Mouse (Mus musculus) lung, postnatal 14 days (tissue): ENCODE measurements around the gene Mtmr3.
A peak's percentile ranks its signal among the peaks of the same experiment; 100 is the strongest.

ENCODE experiments used
- DNase-seq: peaks from one replicate; pipeline ENCODE4 v3.0.0; 2021

The Mtmr3 gene

DNA sequence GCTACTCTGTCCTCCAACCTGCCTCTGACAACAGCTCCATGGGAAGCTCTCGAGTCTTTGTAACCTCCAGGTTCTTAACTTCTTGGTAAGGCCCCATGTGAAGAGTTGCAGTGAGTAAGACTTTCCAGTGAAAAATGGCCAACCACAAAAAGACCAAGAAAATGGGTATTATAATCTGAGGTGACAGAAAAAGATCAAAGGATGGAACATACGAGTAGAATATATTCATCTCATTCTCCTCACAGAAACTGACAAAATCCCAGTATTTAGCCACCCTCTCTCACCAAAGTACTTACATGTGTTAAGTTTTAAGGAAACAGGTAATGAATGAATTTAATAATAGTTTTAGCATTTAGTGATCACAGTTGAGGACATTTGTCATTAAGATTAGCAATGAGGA is 88.2 kb downstream of the Mtmr3 start:
- DNase-seq = no peak

DNA sequence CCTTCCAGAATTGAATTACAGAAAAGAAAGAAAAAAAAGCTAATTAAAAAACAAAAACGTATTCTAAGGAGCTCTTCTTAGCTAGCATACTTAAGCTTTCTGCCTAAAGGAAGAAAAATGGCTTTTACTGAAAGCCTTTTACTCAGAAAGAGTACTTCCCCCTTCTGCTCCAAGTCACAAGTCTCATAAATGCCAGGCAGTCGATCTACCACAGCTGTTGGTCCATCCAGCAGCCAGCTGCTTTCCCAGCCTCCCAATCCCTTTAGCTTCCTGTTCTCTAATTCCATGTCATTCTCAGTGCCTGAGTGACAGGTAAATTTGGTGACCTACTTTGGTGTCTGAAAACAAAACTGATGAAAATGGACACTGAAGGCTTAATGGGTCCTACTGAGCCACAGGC is 92.5 kb downstream of the Mtmr3 start:
- DNase-seq = no peak

DNA sequence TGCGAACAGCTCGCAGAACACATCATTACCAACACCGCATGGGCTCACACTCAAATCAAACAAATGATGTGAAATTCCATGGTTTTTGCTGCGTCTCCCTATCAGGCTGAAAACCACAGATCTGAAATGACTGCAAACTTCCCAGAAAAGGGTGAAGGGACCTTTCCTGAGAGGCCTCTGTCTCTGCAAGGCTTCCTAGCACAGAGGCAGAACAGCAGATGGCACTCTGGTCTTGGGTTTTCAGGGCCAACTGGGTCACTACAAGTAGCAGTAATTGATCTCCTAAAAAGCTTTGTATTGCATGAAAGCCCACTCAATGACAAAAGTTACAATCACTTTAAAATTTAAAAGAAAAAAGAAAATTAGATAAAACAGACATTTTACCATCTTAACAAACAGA is 93.8 kb downstream of the Mtmr3 start:
- no peak for DNase-seq

DNA sequence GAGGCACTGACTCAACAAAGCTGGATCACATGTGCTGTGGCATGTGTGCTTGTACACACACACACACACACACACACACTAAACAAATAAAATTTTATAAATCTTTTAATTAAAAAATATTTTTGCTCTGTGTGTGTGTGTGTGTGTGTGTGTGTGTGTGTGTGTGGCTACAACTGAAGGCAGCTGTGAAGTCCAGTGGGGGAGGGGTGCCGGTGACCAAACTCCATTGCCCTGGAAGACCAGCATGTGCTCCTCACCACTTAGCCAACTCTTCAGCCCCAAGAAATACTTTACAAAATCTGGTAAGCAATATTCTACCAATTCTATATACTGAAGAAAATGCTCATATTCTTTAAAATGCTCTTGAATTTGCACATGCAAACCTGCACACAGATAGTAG is 94.4 kb downstream of the Mtmr3 start:
- no peak for DNase-seq

DNA sequence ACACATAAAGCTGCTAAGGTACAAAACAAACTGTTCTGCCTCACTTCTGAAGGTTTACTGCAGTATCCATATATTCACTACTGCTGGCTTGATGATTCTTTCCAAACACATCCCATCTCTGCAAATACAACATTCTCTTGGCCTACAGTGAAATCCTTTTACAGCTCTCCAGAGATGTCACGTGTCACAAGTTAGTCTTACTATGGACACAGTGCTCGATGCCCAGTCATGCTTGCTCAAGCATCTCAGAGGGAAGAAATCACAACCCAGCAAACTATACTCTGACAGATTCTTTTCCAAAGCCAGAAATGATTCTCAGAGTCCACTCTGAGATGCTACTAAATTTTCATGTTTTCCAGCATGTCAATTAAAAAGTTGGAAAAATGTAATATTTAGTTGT is 95.2 kb downstream of the Mtmr3 start:
- DNase-seq = no peak

DNA sequence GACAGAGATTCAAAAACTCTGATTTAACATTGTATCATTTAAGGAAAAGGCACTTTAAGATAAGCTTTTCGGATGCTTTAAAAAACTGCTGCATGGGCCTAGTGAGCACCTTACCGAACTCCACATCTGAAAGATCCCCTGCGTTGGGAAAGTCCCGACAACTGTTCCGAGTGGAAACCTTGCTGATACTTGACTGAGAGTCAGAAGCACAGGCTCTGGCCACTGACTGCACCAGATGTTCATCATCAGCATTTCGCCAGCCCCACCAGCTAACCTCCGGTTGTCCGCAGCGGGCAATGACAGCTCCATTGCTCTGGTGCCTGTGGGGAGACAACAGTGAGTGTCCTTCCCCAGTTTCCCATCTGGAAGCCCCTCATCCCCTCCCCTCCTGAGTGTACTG is 95.9 kb downstream of the Mtmr3 start:
- peak; percentile 21 for DNase-seq

DNA sequence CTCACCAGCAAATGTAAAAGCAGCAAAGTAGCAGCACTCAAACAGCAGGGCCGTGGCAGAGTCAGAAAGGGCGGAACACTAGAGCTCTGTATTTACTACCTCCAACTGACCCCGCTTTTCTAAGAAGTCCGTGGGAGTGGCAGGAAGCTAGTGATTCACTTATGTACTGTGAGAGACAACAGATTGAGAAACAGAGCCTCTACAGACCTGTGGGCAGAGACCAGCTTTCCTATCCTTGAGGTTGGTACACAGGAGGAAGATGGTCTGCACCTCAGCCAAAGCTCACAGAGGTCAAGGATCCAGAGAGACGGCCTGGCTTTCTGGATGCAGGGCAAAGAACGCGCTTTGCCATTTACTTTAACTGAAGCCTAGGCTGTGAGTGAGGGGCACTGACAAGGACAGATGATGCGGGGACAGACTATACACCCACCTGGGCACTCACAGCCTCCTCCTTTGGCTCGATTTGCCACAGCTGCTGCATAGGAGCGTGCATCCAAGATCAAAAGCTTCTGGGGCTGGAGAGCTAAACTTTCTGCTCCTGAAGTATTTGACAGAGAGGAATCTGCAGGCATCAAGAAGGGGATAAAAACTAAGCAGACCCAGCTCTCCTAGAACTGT is 97.1 kb downstream of the Mtmr3 start:
- DNase-seq = peak; percentile 44

DNA sequence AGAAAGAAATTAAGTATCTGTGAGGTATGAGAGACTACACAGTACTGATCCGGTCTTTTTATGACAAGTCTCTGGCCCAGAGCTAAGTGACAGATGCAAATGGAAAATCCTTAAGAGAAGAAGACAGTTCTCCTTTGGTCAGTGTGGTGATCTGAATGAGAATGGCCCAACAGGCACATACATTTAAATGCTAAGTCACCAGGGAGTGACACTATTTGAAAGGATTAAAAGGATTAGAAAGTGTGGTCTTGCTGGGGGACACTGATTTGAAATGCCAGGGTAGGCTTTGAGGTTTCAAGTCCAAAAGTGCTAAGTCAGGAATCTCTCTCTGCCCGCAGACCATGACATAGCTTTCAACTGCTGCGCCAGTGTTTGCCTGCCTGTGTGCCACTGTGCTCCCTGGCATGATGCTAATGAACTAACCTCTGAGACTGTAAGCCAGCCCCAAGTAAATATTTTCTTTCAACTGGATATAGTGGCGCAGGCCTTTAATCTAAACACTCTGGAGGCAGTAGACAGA is 99.6 kb downstream of the Mtmr3 start:
- no peak for DNase-seq

DNA sequence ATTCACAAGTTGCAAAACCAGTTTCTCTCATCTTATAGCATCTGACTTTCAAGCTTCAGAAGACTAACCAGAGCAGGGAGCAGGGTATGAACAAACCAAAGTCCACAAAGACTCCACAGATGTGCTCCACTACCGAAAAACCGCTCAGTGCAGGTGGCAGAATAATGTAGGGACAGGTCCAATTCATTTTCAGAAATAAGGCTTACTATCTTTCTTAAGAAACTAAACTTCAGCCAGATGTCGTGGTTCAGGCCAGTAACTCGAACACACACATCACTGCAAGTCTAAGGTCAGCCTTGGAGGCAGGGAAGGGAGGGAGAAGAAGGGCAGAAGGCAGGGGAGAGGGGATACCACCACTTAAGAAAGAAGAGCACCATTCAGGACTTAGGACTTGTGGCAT is 105.5 kb downstream of the Mtmr3 start:
- no peak for DNase-seq

DNA sequence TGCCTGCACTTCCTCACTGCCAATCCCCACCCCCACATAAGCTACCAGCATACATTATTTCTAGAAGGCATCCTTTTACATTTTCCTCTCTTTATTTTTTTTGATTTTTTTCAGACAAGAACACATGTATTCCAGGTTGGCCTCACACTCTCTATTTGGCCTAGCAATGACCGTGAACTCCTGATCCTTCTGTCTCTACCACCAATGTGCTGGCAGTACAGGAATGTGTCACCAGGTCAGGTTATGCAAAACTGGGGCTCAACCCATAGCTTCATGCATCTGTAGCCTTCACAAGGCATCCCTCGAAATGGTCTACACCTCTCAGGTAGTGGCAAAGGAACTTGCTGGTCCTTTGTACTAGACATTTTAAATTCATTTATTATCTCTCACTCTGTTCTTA is 105.9 kb downstream of the Mtmr3 start:
- no peak for DNase-seq

DNA sequence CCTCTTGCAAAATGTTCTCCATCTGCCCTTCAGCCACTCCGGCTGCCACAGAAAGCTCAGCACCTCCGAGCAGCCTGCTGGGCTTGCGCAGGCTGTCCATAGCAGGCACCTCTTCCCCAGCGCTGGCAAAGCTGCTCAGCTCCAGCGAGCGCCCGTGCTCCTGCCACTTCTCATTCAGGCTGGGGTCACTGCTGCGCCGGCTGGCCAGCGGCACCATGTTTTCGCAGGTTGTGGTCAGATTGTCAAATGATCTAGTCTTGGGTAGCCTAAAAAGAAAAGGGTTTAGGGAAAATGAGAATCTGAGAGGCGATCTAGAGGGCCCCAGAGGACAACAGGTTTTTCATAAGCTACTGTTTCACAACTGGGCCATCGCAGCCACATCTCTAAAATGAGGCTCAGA is 106.3 kb downstream of the Mtmr3 start:
- DNase-seq = no peak

DNA sequence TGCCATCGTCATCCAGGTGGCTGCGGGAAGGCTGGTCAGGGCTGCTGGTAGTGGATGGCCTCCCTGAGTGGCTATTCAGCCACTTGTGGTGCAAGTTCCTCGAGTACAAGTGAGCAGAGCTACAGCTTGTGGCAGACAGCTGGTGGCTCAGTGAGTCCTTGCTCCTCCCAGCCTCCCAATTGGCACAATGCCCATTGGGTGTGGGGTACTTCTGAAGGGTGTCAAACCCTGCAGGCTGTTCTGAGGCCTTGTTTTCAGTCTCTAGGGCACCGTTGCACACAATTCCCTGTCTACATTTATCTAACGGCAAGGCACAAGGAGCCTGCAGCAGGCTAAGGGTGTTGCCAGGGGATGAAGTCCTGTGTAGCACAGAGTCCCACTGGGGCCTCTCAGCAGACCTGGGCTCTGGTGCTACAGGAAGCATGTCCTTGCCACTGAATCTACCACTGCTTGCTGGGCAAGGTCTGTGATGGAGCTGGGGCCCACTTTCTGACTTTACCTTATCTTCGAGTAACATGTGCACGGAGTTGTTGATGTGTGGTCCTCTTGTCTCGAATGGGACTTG is 107.2 kb downstream of the Mtmr3 start:
- DNase-seq = peak; percentile 59

DNA sequence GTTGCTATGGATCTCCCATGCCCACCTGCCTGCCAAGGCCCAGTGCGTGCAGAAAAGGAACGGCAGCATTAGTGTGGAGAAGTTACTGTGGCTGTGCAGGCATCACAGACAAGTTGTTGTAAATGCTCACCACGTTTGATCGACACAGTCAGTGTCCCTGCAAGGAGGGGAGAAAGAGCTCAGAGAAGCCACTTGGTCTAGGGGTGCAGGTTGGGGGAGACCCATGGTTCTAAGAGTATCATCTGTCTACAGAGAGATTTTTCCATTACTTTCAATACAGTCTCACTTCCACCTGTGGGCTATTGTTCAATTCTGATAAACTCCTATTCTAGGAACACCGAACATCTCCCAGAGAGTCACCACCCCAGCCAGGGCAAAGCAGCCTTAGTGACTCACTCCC is 110.1 kb downstream of the Mtmr3 start:
- DNase-seq = no peak

DNA sequence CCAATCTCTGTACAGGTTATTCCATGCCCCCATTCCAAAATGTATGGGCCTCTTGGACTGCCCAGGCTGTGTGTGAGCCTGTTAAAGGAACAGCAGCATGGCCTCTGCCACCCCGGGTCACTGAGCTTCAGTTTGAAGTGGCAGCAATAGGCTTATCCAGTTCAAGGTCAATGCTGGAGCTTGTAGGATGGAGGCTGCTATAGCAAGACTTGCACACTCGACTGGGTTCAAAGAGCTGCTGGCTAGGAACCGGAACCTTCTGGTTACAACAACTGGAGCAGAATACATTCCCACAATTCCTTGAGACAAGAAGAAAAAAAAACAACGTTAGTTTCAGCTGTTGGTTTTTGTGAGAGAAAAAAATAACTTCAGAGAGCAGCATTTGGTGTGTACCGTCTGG is 112.0 kb downstream of the Mtmr3 start:
- no peak for DNase-seq

DNA sequence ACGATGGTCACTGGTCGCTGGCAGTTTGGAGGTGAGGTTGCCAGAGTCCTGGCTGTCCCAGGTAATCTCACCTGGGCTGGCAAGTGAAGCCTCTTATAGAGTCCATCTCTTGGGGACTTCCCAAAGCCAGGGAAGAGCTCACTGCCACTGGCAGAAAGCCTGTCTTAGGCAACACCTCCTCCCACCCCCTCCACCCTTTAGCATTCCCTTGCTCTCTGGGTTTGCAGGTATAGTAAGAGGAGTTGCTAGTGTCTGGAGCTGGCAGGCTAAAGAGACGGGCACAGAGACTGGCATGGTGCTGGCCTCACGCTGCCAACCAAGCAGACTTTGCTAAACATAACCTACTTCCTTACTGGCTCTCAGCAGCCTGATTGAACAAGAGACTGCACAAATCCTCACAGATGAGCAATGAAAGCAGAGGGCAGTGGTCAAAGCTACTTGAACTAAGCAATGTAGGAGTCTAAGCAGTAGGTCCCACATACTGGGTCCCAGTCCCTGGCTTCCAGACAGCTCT is 118.4 kb downstream of the Mtmr3 start:
- DNase-seq = no peak

DNA sequence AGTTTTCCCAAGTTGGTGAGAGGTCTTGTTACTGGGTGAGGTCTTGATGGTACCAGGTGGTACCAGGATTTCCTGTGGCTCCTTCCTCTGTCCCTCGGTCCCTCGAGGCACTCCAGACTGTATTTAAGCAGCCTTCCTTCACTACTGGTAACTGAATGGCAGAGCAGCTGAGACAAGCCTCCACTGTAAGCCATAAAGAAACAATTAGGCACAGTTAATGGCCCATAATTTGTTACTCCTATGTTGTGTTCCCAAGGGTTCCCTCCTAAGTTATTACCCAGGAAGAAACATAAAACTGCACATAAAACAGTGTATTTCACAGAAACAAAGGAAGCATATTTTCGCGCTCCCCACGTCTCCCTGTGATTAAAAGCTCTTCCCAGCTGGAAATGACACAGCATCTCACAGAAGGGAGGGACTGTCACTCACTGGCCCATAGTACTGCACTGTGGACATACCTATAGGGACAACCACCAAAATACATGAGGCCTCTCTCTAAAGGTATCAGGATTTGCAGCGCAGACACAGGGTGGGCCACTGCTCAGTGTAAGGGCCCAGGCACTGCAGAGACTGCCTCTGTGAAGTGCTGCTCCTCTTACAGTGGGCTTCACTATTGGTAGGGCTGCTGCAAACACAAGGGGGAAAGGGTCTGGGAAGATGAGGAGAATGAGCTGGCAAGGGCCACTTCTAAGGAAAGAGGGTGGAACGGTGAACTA is 122.0 kb downstream of the Mtmr3 start:
- no peak for DNase-seq

DNA sequence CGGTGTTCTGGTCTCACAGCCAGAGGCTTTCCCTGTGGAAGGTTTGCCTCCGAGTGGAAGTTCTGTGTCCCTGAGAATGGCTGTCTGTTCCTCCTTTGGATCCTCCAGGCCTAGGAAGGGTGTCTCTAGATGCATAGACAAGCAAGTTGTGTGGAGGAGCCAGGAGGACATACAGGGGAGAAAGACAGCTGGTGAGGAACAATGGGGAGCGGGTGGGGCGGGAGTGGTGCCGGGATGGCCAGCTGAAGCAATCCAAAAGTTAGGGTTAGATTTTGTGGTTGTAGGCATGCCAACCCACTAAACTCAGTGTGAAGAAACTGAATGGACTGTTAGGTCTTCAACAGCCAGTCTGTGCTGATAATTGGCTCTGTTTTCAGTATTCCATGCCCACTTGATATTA is 122.9 kb downstream of the Mtmr3 start:
- no peak for DNase-seq

DNA sequence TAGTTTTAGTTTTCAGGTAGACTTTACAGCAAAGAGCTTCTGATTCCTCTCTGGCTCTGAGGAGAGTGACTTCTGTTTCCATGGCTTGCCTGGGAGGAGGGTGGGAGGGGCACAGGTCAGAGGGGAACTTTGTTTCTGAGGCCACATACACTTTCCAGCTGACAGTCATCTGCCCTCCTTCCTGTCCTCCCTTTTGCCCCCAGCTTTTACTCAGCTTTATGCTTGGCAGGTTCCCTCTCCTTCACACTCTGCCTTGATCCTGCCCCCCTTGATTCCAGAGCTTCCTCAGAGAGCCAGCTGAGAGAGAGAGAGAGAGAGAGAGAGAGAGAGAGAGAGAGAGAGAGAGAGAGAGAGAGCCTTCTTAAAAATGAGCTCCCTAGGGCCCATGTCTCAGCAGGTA is 123.4 kb downstream of the Mtmr3 start:
- no peak for DNase-seq

DNA sequence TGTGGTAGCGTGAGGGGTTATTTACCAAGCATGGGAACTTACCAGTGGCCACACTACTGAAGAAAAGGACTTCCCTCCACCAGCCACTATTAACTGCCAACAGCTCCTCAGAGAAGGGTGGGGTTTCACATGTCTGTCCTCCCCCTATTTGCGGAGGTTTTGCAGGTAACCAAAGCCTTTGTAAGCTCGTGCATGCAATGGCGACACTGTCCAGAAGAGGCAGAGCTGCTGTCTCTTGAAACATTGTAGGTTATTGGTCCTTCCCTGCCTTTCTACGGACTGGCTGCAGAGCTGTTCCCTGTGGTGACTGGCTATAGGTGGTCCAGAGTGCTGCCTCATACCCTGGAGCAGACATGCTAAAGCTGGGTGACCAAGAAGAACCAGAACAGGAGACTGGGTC is 125.6 kb downstream of the Mtmr3 start:
- DNase-seq = no peak

DNA sequence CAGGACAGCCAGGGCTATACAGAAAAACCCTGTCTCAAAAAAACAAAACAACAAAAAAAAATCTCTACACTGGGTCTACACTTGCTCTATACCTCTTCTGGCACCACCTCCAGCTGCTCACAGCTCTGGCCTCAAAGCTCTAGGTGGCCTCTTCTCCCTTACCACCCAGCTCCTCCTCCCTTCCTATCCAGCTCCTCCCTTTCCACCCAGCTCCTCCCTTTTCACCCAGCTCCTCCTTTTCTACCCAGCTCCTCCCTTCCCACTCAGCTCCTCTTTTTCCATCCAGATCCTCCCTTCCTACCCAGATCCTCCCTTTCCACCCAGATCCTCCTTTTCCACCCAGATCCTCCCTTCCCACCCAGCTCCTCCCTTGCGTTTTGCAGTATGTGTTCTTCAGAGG is 127.2 kb downstream of the Mtmr3 start:
- DNase-seq = no peak

DNA sequence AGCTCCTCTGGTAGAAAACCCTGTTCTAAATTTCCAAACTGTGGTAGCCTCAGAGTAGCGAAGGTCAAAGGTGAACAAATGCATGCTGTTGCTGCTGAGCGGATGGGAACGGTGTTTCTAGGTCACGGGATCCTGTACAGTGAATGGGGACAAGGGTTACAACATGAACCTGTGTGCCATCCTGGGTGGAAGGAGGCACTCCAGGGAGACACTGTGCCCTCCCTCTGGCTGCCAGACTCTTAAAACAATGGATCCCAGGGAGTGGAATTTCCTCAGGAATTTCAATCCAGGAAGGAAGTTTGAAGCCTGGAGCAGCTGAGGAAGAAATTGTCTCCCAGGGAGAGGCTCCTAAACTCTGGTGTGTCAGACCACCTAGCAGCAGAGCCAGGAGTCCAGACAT is 128.5 kb downstream of the Mtmr3 start:
- DNase-seq = peak; percentile 13

DNA sequence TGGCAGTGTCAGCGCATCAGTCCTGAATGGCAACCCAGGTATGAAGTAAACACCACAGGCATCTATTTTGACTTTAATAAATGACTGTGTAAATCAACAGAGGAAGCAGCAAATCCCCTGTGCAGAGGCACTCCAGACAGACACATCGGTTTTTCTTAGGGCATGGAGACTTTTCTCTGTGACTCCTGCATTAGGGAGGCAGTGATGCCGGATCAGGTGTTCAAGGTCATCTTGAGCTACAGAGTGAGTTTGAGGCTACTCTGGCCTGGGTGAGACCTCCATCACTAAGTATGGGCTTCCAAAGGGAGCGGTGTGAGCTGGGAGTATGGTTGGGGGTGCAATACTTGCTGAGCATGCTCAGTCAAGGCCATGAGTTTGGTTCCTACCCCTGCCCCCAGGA is 130.0 kb downstream of the Mtmr3 start:
- DNase-seq = no peak

DNA sequence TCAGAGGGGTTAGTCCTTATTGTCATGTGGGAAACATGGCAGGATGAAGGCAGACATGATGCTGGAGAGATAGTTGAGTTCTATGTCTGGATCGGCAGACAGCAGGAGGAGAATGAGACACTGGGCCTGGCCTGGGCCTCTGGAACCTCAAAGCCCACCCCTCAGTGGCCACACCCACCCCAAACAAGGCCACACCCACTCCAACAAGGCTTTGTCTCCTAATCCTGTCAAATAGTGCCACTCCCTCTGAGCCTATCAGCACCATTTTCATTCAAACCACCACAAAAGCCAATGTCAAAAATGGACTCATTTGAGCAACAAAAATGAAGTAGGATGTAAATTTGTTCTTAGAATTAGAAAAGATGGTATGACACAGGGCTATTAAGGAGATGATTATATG is 130.5 kb downstream of the Mtmr3 start:
- DNase-seq = no peak

DNA sequence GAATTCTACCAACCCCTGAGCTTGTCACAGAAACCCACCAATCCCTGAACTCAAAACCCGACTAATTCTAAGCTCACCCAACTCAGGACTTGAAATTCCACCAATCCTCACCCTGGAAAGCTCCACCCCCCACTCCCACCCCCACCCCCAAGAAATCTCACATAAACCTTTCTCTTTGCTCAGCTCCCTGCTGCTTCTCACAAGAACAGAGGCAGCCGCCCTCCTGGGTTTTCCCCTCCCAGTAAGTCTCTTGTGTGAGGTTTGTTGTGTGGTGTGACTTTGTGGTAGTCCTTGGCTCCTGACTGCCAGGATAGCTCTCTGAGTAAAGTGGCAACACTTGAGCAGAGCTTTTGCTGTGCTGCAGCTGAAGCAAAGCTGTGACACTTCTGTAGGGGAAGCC is 131.8 kb downstream of the Mtmr3 start:
- no peak for DNase-seq
